Mouse (Mus musculus) limb, embryonic 14.5 days (tissue): ENCODE measurements around the gene Ddx20. TPM values are rescaled to one million over a fixed set of nuclear protein-coding genes. Genes with fewer than 3 reads are reported as not detected.

Source experiments
- ATAC-seq: fragments of 200-750 bp; cut with Nextera tagmentation; 2 replicates; pipeline ENCODE4 v1.8.0; 2017; ENCODE audit warnings: low read depth, moderate number of reproducible peaks, moderate TSS enrichment; ENCODE audit not compliant: low FRiP score
- DNase-seq: peaks from one replicate; pipeline ENCODE4 v3.0.0-alpha.2; 2015; ENCODE audit warnings: low spot score
- H3K27ac ChIP-seq: fragments of 300-500 bp; sonication (generic); replicated peaks from 2 replicates; pipeline ENCODE4 v1.5.1; 2014; ENCODE audit warnings: low read depth, mild to moderate bottlenecking, low read length, moderate library complexity, mixed read lengths
- H3K27me3 ChIP-seq: fragments of 300-500 bp; sonication (generic); 2 replicates; pipeline ENCODE4 v1.6.1; 2014; ENCODE audit warnings: low read length, mixed read lengths; ENCODE audit not compliant: control insufficient read depth, insufficient read depth
- H3K36me3 ChIP-seq: fragments of 300-500 bp; sonication (generic); 2 replicates; pipeline ENCODE4 v1.6.1; 2014; ENCODE audit warnings: mild to moderate bottlenecking, low read length, moderate library complexity, mixed read lengths; ENCODE audit not compliant: control insufficient read depth, insufficient read depth
- H3K4me1 ChIP-seq: fragments of 300-500 bp; sonication (generic); 2 replicates; pipeline ENCODE4 v1.6.1; 2014; ENCODE audit warnings: antibody characterized with exemption, low read length, mixed read lengths; ENCODE audit not compliant: control insufficient read depth, insufficient read depth
- H3K4me2 ChIP-seq: fragments of 300-500 bp; sonication (generic); replicated peaks from 2 replicates; pipeline ENCODE4 v1.6.1; 2014; ENCODE audit warnings: low read depth, mild to moderate bottlenecking, low read length, moderate library complexity; ENCODE audit not compliant: severe bottlenecking
- H3K4me3 ChIP-seq: fragments of 300-500 bp; sonication (generic); replicated peaks from 2 replicates; pipeline ENCODE4 v1.5.1; 2014; ENCODE audit warnings: low read length
- H3K9ac ChIP-seq: fragments of 300-500 bp; sonication (generic); 2 replicates; pipeline ENCODE4 v1.6.1; 2014; ENCODE audit warnings: mild to moderate bottlenecking, low read depth, low read length, moderate library complexity; ENCODE audit not compliant: severe bottlenecking
- H3K9me3 ChIP-seq: fragments of 300-500 bp; sonication (generic); 2 replicates; pipeline ENCODE4 v1.6.1; 2016; ENCODE audit warnings: low read length; ENCODE audit not compliant: control insufficient read depth
- POLR2A ChIP-seq: fragments of 200-500 bp; IDR thresholded peaks from 2 replicates; pipeline ENCODE4 v1.8.0; 2012; ENCODE audit warnings: inconsistent platforms, mild to moderate bottlenecking, moderate library complexity, borderline replicate concordance; ENCODE audit not compliant: insufficient read depth, insufficient read length; ENCODE audit errors: extremely low read depth
- WGBS: fragments of 180-500 bp; shearing (Covaris S2); extraction: QIAGEN DNeasy Blood & Tissue Kit; methylation state at CpG from one replicate; pipeline ENCODE4 v1.1.7; 2014; 5-methylcytosine and 5-hydroxymethylcytosine counted together
- polyA plus RNA-seq, 2 experiments: library from polyadenylated mRNA; depleted of rRNA in 1 of 2; stranded (reverse) in 1 of 2; unstranded in 1 of 2; fragments of >200 nt; fragmentation: Nextera tagmentation in 1 of 2; extraction: Ambion mirVana in 1 of 2; gene quantifications; 2 replicates each; pipeline versions ENCODE4 v1.2.1 to v1.2.3; 2012 to 2014

Ddx20 gene
- polyA plus RNA-seq, 2 experiments, result 19.8 to 28.8 TPM

- no peak for DNase-seq
These were observed 26.8 kb downstream of the Ddx20 start for GRCm38 (mm10) chr3:105660530-105660929.

GRCm38 (mm10) chr3:105655031-105655585 lies 32.3 kb downstream of the Ddx20 start:
- Histone ChIP-seq H3K36me3 (no peaks in the 10 kb centered on the region), H3K9ac (no peak overlapping the region), H3K9me3 (no peaks in the 10 kb centered on the region), H3K4me1 (no peaks in the 10 kb centered on the region), H3K4me3 (no peak overlapping the region), H3K27ac (no peak overlapping the region), H3K4me2 (no peak overlapping the region), H3K27me3 (no peaks in the 10 kb centered on the region)
- 92% methylated on average over 11 of the region's 11 CpGs for WGBS
- ATAC-seq (no peak), DNase-seq (no peak)
- no peak for TF ChIP-seq POLR2A

More at GRCm38 (mm10) chr3:105660530-105660929, 26.8 kb downstream of the Ddx20 start:
- ATAC-seq, result no peak
- no peaks in the 10 kb centered on the region for H3K27me3 ChIP-seq
- H3K9me3 ChIP-seq, result no peaks in the 10 kb centered on the region
- no peak overlapping the region for H3K4me2 ChIP-seq
- TF ChIP-seq POLR2A, result no peak
- H3K27ac ChIP-seq, result no peak overlapping the region
- no peak overlapping the region for H3K9ac ChIP-seq
- no peaks in the 10 kb centered on the region for H3K36me3 ChIP-seq
- H3K4me1 ChIP-seq, result no peaks in the 10 kb centered on the region
- WGBS, result 62% methylated on average over 2 of the region's 2 CpGs
- H3K4me3 ChIP-seq, result no peak overlapping the region

GRCm38 (mm10) chr3:105653544-105654380 lies 33.6 kb downstream of the Ddx20 start:
- Histone ChIP-seq H3K36me3 (no peaks in the 10 kb centered on the region), H3K9me3 (no peaks in the 10 kb centered on the region), H3K4me3 (no peak overlapping the region), H3K4me1 (no peaks in the 10 kb centered on the region), H3K27me3 (no peaks in the 10 kb centered on the region), H3K9ac (no peak overlapping the region), H3K27ac (no peak overlapping the region), H3K4me2 (no peak overlapping the region)
- no peak for TF ChIP-seq POLR2A
- ATAC-seq (no peak), DNase-seq (no peak)
- WGBS, result 86% methylated on average over 13 of the region's 13 CpGs

- Histone ChIP-seq H3K9me3 (no peaks in the 10 kb centered on the region), H3K36me3 (no peaks in the 10 kb centered on the region), H3K9ac (no peak overlapping the region), H3K4me3 (no peak overlapping the region), H3K27ac (no peak overlapping the region), H3K27me3 (no peaks in the 10 kb centered on the region), H3K4me2 (no peak overlapping the region), H3K4me1 (no peaks in the 10 kb centered on the region)
- WGBS, result 62% methylated on average over 8 of the region's 8 CpGs
- DNase-seq, result no peak
- TF ChIP-seq POLR2A, result no peak
- ATAC-seq, result no peak
These were observed 38.3 kb downstream of the Ddx20 start for GRCm38 (mm10) chr3:105648889-105649567.

- DNase-seq, result no peak
- Histone ChIP-seq H3K36me3 (no peaks in the 10 kb centered on the region), H3K4me2 (no peak overlapping the region), H3K4me1 (no peaks in the 10 kb centered on the region), H3K9ac (no peak overlapping the region), H3K27me3 (no peaks in the 10 kb centered on the region), H3K4me3 (no peak overlapping the region), H3K9me3 (no peaks in the 10 kb centered on the region), H3K27ac (no peak overlapping the region)
- no peak for ATAC-seq
- WGBS, result 78% methylated on average over 5 of the region's 5 CpGs
- TF ChIP-seq POLR2A, result no peak
These were observed 43.8 kb downstream of the Ddx20 start for GRCm38 (mm10) chr3:105643566-105643965.
